Mouse (Mus musculus) large intestine, adult 2 months (tissue): ENCODE measurements around the gene Dok5. TPM values are rescaled to one million over a fixed set of nuclear protein-coding genes. Genes with fewer than 3 reads are reported as not detected.
A peak's percentile ranks its signal among the peaks of the same experiment; 100 is the strongest.

Source experiments
- DNase-seq: peaks from one replicate; pipeline ENCODE4 v3.0.0-alpha.2; 2012; ENCODE audit warnings: low read depth, low spot score
- WGBS: fragments of 180-500 bp; shearing (Covaris S2); methylation state at CpG from one replicate; pipeline ENCODE4 v1.1.7; 2018; 5-methylcytosine and 5-hydroxymethylcytosine counted together
- polyA plus RNA-seq: library from polyadenylated mRNA; depleted of rRNA; stranded (reverse); fragments of >200 nt; gene quantifications from 2 replicates; pipeline ENCODE4 v1.2.3, GENCODE M21; 2012; rRNA removed

Dok5 gene
- polyA plus RNA-seq, 1 experiment, result 0.42 TPM

GRCm38 (mm10) chr2:170903029-170903306, 171.4 kb downstream of the Dok5 start:
- no peak for DNase-seq
- WGBS, result 83% methylated on average over 7 of the region's 7 CpGs

DNA sequence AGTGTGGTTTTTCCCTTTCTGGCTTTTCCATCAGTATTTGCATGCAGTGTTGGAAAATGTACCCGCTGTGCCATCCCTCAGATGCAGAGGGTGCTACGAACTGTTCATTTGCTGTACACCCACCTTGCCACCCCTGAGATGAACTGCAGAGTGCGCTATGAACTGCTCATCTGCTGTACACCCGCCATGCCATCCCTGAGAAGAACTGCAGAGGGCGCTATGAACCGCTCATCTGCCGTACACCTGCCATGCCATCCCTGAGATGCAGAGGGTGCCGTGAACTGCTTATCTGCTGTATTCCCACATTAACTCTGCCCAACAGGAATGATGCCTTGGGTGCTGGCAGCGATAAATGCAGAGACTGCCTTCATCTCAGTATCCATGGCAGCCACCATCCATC, 171.8 kb downstream of the Dok5 start:
- no peak for DNase-seq
- 94% methylated on average over 9 of the region's 9 CpGs for WGBS

DNA sequence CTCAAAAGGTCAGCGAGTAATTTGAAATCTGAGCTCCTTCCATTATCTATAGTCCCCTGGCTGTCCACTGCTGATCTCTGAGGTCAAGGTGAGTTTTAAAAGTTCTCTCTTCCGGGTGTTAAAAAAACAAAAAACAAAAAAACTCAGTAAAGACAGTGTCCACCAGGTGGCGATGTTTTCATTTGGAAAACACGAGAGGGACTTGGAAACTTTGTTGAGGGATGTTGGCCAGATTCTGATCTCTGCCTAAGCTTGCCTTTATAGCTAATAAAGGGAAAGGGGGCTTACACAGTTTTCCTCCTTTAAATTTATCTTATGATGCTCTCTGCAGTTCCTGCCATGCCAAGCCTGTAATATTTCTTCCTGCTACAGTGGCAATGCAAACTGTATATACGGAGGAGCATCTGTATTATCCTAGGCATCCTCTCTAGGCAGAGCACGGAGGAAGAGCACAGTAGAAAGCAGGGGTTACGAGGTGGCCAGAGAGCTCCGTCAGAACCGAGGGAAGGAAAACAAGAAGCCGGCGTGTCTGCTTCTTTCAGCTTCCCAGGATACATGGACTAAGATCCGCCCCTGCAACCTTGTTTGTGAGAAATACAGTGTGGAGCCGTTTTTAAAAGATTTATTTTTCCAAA, 181.1 kb downstream of the Dok5 start:
- DNase-seq, result peak; percentile 13
- WGBS, result 33% methylated on average over 13 of the region's 13 CpGs

- WGBS, result 78% methylated on average over 11 of the region's 11 CpGs
- DNase-seq, result no peak
Observed at GRCm38 (mm10) chr2:170913863-170914262, 182.3 kb downstream of the Dok5 start.

GRCm38 (mm10) chr2:170915646-170916045, 184.0 kb downstream of the Dok5 start:
- WGBS, result 87% methylated on average over 8 of the region's 8 CpGs
- no peak for DNase-seq

- DNase-seq, result no peak
- WGBS, result 38% methylated on average over 3 of the region's 3 CpGs
Observed at GRCm38 (mm10) chr2:170922260-170922659, 190.7 kb downstream of the Dok5 start.

GRCm38 (mm10) chr2:170924131-170924530, 192.5 kb downstream of the Dok5 start:
- DNase-seq, result no peak
- 90% methylated on average over 4 of the region's 4 CpGs for WGBS

GRCm38 (mm10) chr2:170926237-170926636, 194.6 kb downstream of the Dok5 start:
- 78% methylated on average over 9 of the region's 9 CpGs for WGBS

More at GRCm38 (mm10) chr2:170926237-170926636, 194.6 kb downstream of the Dok5 start:
- DNase-seq, result no peak

Other genes starting within 250 kb of the Dok5 start
- gene Pfdn4, start 235.4 kb upstream of the Dok5 start, polyA plus RNA-seq, result 5.0 and 7.0 TPM in 2 replicates
- gene Cyp24a1, start 234.7 kb upstream of the Dok5 start, polyA plus RNA-seq, result not detected in 2 replicates
- not detected in 2 replicates for gene 4930470P17Rik, start 129.8 kb upstream of the Dok5 start, polyA plus RNA-seq